Comparison of ENCODE assay signal across 20 mouse cellular contexts in genomic region chr8:79227194-79227593, GRCm38 (mm10). TPM values are rescaled to one million over a fixed set of nuclear protein-coding genes. Genes with fewer than 3 reads are reported as not detected.
"Had no signal": no experiment of that assay in that cellular context is flagged by ENCODE, and none has a peak within 500 bp of the region (broad histone marks: within the 10 kb centered on the region; RNA-seq: fewer than 3 reads in every experiment).

No protein-coding gene starts in this region.

- H3K4me2 ChIP-seq: limb, embryonic 12.5 days; liver, embryonic 11.5 days; lung, embryonic 15.5 days; midbrain, embryonic 12.5 days had no signal

- H3K27ac ChIP-seq: limb, embryonic 12.5 days; lung, embryonic 15.5 days; midbrain, embryonic 12.5 days had no signal

- H3K4me3 ChIP-seq: limb, embryonic 12.5 days; lung, embryonic 15.5 days; midbrain, embryonic 12.5 days had no signal

- DNase-seq: kidney, adult 11 months; kidney, postnatal 10 days; kidney, postnatal 4 days; right cerebral cortex, postnatal 14 days; thymus, postnatal 36 days had no signal

- H3K4me1 ChIP-seq: midbrain, embryonic 12.5 days had no signal

- H3K9ac ChIP-seq: limb, embryonic 12.5 days; lung, embryonic 15.5 days; midbrain, embryonic 12.5 days had no signal

- ATAC-seq: midbrain, embryonic 16.5 days had no signal

- H3K27me3 ChIP-seq: limb, embryonic 12.5 days; lung, embryonic 15.5 days; midbrain, embryonic 12.5 days had no signal

- H3K9me3 ChIP-seq: lung, embryonic 15.5 days had no signal

- H3K36me3 ChIP-seq: limb, embryonic 12.5 days; lung, embryonic 15.5 days; midbrain, embryonic 12.5 days had no signal

RNA-seq across cellular contexts. Expression of gene 1700011L22Rik, which starts 21.2 kb away (rescaled TPM):
- total RNA-seq: layer of hippocampus, adult 8-10 months; layer of hippocampus, postnatal 14 days; left cerebral cortex, adult 18-20 months; left cerebral cortex, postnatal 10 days had no signal
- polyA plus RNA-seq: kidney, embryonic 14.5 days; limb, embryonic 12.5 days; liver, embryonic 11.5 days; liver, embryonic 16.5 days; lung, embryonic 15.5 days; midbrain, embryonic 12.5 days; midbrain, embryonic 16.5 days; neural tube, embryonic 14.5 days; small intestine, adult 2 months; stomach, embryonic 16.5 days; thymus, postnatal 0 days had no signal
